Mouse (Mus musculus) liver, adult 2 months (tissue): ENCODE measurements around the gene Tprn. TPM values are rescaled to one million over a fixed set of nuclear protein-coding genes. Genes with fewer than 3 reads are reported as not detected.
A peak's percentile ranks its signal among the peaks of the same experiment; 100 is the strongest.

Source experiments
- DNase-seq: peaks from one replicate; pipeline ENCODE4 v3.0.0-alpha.2; 2011; ENCODE audit warnings: low read depth, low spot score; ENCODE audit errors: extremely low read depth
- H3K27ac ChIP-seq: fragments of 200-500 bp; replicated peaks from 2 replicates; pipeline ENCODE4 v1.5.1; 2012; ENCODE audit warnings: low read depth, mild to moderate bottlenecking, control low read depth, inconsistent platforms, low read length; ENCODE audit not compliant: insufficient read depth
- H3K27me3 ChIP-seq: fragments of 200-500 bp; 2 replicates; pipeline ENCODE4 v1.6.1; 2012; ENCODE audit warnings: mild to moderate bottlenecking, moderate library complexity, low read length, inconsistent platforms; ENCODE audit not compliant: control insufficient read depth, insufficient read depth
- H3K36me3 ChIP-seq: fragments of 200-500 bp; 2 replicates; pipeline ENCODE4 v1.6.1; 2012; ENCODE audit warnings: low read length, inconsistent platforms; ENCODE audit not compliant: control insufficient read depth, insufficient read depth
- H3K4me1 ChIP-seq: fragments of 200-500 bp; 2 replicates; pipeline ENCODE4 v1.6.1; 2011; ENCODE audit warnings: low read length; ENCODE audit not compliant: control insufficient read depth, insufficient read depth
- H3K4me3 ChIP-seq: fragments of 200-500 bp; 2 replicates; pipeline ENCODE4 v1.5.1; 2011; ENCODE audit warnings: low read depth, mild to moderate bottlenecking, control low read depth, low read length, moderate library complexity; ENCODE audit not compliant: insufficient read depth
- H3K79me2 ChIP-seq: fragments of 200-500 bp; 2 replicates; pipeline ENCODE4 v1.6.1; 2012; ENCODE audit warnings: inconsistent platforms, mild to moderate bottlenecking, low read length, moderate library complexity; ENCODE audit not compliant: control insufficient read depth, insufficient read depth
- H3K9ac ChIP-seq: fragments of 200-500 bp; 2 replicates; pipeline ENCODE4 v1.6.1; 2012; ENCODE audit warnings: low read depth, mild to moderate bottlenecking, control low read depth, inconsistent platforms, low read length
- CTCF ChIP-seq: fragments of 200-500 bp; IDR thresholded peaks from 2 replicates; pipeline ENCODE4 v1.5.1; 2011; ENCODE audit warnings: low read depth, low read length, control low read depth
- POLR2A ChIP-seq: fragments of 200-500 bp; IDR thresholded peaks from 2 replicates; pipeline ENCODE4 v1.6.1; 2011; ENCODE audit warnings: low read length, control low read depth; ENCODE audit not compliant: insufficient read depth; ENCODE audit errors: extremely low read depth
- WGBS: fragments of 180-500 bp; shearing (Covaris S2); methylation state at CpG from one replicate; pipeline ENCODE4 v1.1.7; 2018; 5-methylcytosine and 5-hydroxymethylcytosine counted together
- polyA plus RNA-seq: library from polyadenylated mRNA; depleted of rRNA; stranded (reverse); fragments of >200 nt; gene quantifications from 2 replicates; pipeline ENCODE4 v1.2.3, GENCODE M21; 2012
- total RNA-seq: library from RNA; depleted of rRNA; stranded (reverse); fragments of >200 nt; gene quantifications from 2 replicates; pipeline ENCODE4 v1.2.3, GENCODE M21; 2014

Tprn gene
- total and polyA plus RNA-seq, 2 experiments, result 0.55 to 4.3 TPM

DNA sequence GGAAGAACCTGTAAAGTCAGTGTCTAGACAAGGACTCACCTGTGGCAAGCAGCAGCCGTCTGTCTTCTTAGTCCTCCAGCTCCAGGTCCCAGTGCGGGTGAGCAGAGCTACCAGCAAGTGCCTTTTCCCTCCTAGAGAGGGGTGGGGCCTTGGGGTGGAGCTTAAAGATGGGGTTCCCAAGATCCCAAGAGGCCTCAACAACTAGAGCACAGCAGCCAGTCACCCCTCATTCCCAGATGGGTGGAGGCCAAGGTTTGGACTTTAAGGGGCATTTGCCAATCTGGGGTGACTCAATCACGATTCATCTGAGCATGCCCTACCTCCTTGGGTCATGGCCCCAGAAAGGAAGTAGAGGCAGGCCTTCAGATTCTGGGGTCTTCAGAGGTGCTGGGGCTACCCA is 22.7 kb upstream of the Tprn start:
- Histone ChIP-seq H3K4me3 (no peak overlapping the region), H3K27ac (no peak overlapping the region), H3K27me3 (0 out of 2 replicates have a peak, but pooled peaks cover 7% of the 10 kb centered on the region), H3K9ac (no peak overlapping the region), H3K79me2 (no peaks in the 10 kb centered on the region), H3K4me1 (peaks cover 4% of the 10 kb centered on the region; the same call in 1 of the 2 replicates), H3K36me3 (no peaks in the 10 kb centered on the region)
- WGBS, result 83% methylated on average over 3 of the region's 3 CpGs
- TF ChIP-seq CTCF (no peak), POLR2A (no peak)
- no peak for DNase-seq

DNA sequence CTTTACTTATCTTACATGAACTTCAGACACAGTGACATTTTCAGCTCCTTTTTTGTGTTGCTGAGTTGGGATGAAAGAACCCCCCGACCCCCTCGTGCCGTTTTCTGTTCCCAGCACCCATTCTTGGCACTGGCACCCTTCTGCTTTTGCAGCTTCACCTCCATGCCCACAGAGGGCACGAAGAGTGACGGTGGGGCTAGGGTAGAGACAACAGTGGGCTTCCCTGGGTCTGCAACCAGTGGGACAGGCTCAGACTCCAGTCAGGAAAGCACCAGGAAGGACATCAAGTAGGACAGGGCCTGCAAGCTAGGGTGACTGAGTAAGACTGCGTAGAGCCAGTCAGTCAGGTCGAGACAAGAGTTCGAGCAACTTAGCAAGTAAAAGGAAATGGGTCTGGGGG is 22.1 kb upstream of the Tprn start:
- no peak for TF ChIP-seq POLR2A
- Histone ChIP-seq H3K4me3 (no peak overlapping the region), H3K27me3 (0 out of 2 replicates have a peak, but pooled peaks cover 7% of the 10 kb centered on the region), H3K36me3 (no peaks in the 10 kb centered on the region), H3K27ac (no peak overlapping the region), H3K9ac (no peak overlapping the region), H3K79me2 (no peaks in the 10 kb centered on the region), H3K4me1 (peaks cover 4% of the 10 kb centered on the region; the same call in 1 of the 2 replicates)
- WGBS, result 71% methylated on average over 8 of the region's 8 CpGs
- no peak for DNase-seq

DNA sequence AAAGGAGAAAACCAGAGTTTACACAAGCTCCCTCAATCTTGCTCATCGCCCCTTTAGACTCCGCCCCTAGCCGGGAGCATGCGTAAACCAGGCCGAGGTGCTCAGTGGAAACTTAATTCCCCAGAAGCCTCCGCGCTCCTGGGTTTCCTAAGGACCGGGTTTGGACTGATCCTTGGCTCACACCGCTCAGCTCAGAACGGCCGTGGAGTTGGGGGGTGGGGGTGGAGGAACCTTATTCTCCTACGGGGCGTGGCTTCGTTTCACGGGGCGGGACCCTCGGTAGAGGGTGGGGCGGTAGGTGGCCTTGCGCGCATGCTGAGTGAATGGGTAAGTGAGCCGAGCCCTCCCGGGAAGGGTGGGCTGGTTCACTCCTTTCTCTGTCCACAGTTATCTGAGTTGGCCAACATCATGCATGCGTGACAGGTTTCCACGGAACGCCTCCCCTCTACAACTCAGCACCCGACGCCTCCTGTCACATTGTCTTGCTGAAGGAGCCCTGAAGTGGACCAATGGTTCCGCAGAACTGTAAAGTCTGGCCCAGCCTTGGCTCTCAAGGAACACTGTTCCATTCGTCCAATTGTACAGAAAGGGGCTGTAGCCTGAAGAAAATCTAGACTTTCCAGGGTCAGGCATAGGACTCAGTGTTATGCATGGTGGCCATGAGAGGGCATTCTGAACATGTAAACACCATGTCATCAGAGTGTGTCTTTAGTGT is 21.5 kb upstream of the Tprn start:
- Histone ChIP-seq H3K9ac (peak overlapping the region; percentile 6; the same call in 1 of the 2 replicates), H3K4me1 (peaks cover 4% of the 10 kb centered on the region; the same call in 1 of the 2 replicates), H3K36me3 (no peaks in the 10 kb centered on the region), H3K4me3 (peak overlapping the region; percentile 36; the same call in 1 of the 2 replicates), H3K27ac (no peak overlapping the region), H3K27me3 (0 out of 2 replicates have a peak, but pooled peaks cover 7% of the 10 kb centered on the region), H3K79me2 (no peaks in the 10 kb centered on the region; the same call in 1 of the 2 replicates)
- WGBS, result 4% methylated on average over 29 of the region's 29 CpGs
- DNase-seq, result no peak
- no peak for TF ChIP-seq POLR2A
- TF ChIP-seq CTCF, result no peak

DNA sequence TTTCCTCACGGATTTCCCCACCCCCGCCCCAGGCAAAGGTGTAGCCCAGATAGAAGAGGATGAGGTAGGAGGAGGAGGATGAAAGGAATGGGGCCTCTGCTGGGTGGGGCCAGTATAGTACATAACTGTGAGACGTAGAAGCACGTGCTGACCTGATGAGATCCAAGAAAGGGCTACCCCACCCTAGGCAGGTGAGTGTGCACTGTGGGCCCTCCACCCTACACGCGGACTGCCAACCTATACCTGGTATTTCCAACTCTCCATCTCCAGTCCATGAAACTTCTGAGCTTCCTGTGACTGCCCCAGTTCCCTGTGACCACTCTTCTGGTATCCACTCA is 21.0 kb upstream of the Tprn start:
- H3K4me3 ChIP-seq, result no peak overlapping the region
- peaks cover 4% of the 10 kb centered on the region; the same call in 1 of the 2 replicates for H3K4me1 ChIP-seq
- 0 out of 2 replicates have a peak, but pooled peaks cover 7% of the 10 kb centered on the region for H3K27me3 ChIP-seq
- no peak for DNase-seq
- H3K36me3 ChIP-seq, result no peaks in the 10 kb centered on the region
- TF ChIP-seq POLR2A, result no peak
- no peak for TF ChIP-seq CTCF
- no peak overlapping the region for H3K27ac ChIP-seq
- H3K79me2 ChIP-seq, result no peaks in the 10 kb centered on the region; the same call in 1 of the 2 replicates
- no peak overlapping the region for H3K9ac ChIP-seq
- 17% methylated on average over 6 of the region's 6 CpGs for WGBS

DNA sequence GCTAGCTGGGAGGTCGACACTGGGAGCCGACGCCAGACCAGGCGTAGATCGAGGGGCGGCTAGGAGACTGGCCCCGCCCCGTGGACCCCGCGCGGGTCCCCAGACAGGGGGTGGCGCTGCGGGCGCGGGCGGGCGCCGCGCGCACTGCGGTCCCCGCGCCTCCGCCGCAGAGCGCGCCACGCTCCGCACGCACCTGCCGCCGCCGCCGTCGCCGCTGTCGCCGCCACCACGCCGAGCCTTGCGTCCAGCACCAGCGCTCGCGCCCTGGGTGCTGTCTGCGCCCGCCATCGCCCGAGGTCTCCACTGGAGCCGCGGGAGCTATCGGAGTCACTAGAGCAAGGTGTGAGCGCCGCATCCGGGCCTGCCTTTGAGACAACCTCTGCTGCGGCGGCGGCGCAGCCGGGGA is 20.3 kb upstream of the Tprn start, which contains the start of the genes Rnf208 and Cysrt1:
Gene Rnf208 (plus strand): TSS at position 155 of the 406 bp plus-strand sequence.
Gene Cysrt1 (minus strand): TSS at position 352 of the 406 bp plus-strand sequence.
- DNase-seq, result no peak
- Histone ChIP-seq H3K27ac (no peak within 1 kb of the TSS), H3K27me3 (0 out of 2 replicates have a peak, but pooled peaks cover 7% of the 10 kb centered on the region), H3K36me3 (no peaks in the 10 kb centered on the region), H3K79me2 (no peaks in the 10 kb centered on the region; the same call in 1 of the 2 replicates), H3K9ac (peak within 1 kb of the TSS; percentile 33; the same call in 1 of the 2 replicates), H3K4me1 (peaks cover 4% of the 10 kb centered on the region; the same call in 1 of the 2 replicates), H3K4me3 (peak within 1 kb of the TSS; percentile 24; the same call in 1 of the 2 replicates)
- WGBS, result 2% methylated on average over 59 of the region's 59 CpGs
- TF ChIP-seq CTCF (no peak), POLR2A (no peak)
